Mouse (Mus musculus): ENCODE results near the gene AI837181.

DNA sequence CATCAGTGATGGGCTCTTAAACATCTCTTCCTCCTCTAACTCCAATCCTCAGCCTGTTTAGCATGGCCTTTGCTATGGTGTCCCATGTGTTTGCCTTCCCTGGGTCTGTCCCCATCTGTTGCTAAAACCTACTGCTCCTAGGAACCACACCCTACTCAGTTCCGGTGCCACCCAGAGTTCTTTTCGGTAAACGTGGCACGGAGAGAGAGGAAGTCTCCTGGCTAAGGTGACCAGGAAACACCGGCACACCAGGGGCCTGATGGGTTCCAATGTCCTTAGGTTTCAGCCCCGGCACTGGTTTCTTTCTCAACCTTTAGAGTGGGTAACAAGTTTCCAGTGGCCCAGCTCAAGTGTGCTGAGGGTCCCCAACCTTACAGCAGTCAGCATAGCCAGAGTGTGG, 4.4 kb upstream of the AI837181 start:
- TF ChIP-seq TAL1 (conservative IDR thresholded peaks at IDR 0.05; ENCODE audit: low read depth, low read length) (no peak), GATA1 (IDR thresholded peaks at IDR 0.05; ENCODE audit: borderline replicate concordance, low read length) (no peak), CTCF (IDR thresholded peaks at IDR 0.05; ENCODE audit: low read depth, low read length) (no peak)
